ENCODE assay signal across 16 mouse cellular contexts in the genomic region with DNA sequence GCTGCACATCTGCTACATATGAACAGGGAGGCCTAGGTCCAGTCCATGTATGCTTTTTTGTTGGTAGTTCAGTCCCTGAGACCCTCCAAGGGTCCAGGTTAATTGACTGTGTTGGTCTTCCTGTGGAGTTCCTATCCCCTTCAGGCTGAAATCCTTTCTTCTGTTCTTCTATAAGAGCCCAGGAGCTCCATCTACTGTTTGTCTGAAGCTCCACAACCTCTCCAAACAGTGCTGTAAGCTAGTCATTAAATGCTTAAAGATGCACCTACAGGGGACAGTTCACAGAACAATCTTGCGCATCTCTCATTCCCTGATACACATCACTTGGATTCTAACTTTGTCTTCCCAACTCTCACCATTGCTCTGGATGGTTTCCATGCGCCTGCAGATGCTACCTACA. TPM values are rescaled to one million over a fixed set of nuclear protein-coding genes. Genes with fewer than 3 reads are reported as not detected.
DNase-seq lines count a peak whose midpoint lies in the region; ATAC-seq and TF ChIP-seq lines count a peak whose summit lies in the region.
"Had no signal": no experiment of that assay in that cellular context is flagged by ENCODE, and none has a peak within 500 bp of the region (broad histone marks: within the 10 kb centered on the region; RNA-seq: fewer than 3 reads in every experiment).

No protein-coding gene starts in this region.

- no peaks in the 10 kb centered on the region for H3K36me3 ChIP-seq in lung, embryonic 14.5 days (ENCODE audit: insufficient read depth)
- no peaks in the 10 kb centered on the region for H3K36me3 ChIP-seq in stomach, postnatal 0 days (ENCODE audit: control insufficient read depth, insufficient read depth, low read length)
- H3K36me3 ChIP-seq: forebrain, embryonic 15.5 days; heart, embryonic 10.5 days; limb, embryonic 15.5 days; lung, embryonic 15.5 days; neural tube, embryonic 15.5 days had no signal

- H3K9ac ChIP-seq in lung, embryonic 14.5 days: no peak overlapping the region
- no peak overlapping the region for H3K9ac ChIP-seq in stomach, postnatal 0 days (ENCODE audit: low read length)
- H3K9ac ChIP-seq: forebrain, embryonic 15.5 days; limb, embryonic 15.5 days; lung, embryonic 15.5 days; neural tube, embryonic 15.5 days had no signal

- 84% methylated on average over 2 of the region's 2 CpGs for WGBS in lung, embryonic 14.5 days
- WGBS in stomach, postnatal 0 days: 94% methylated on average over 2 of the region's 2 CpGs

- peak; percentile 33 for TF ChIP-seq CTCF in lung, embryonic 14.5 days (IDR thresholded peaks at IDR 0.05; ENCODE audit: low read depth)
- peak; percentile 56 for TF ChIP-seq CTCF in stomach, postnatal 0 days (IDR thresholded peaks at IDR 0.05; ENCODE audit: low read depth)

- DNase-seq in frontal cortex, postnatal 25 days (ENCODE audit: low spot score in 2 of 2): no peak
- DNase-seq in lung, embryonic 14.5 days: peak; percentile 32
- DNase-seq in lung, postnatal 10 days: no peak
- DNase-seq in R1 (ENCODE audit: low read depth, low spot score): peak; percentile 15
- DNase-seq in stomach, postnatal 0 days (ENCODE audit: low spot score): no peak
- no peak for DNase-seq in ovary, postnatal 14 days (ENCODE audit: low spot score)
- DNase-seq: cerebellum, adult 9-10 months; gastrocnemius, postnatal 25 days; thymus, postnatal 25 days had no signal

- ATAC-seq in frontal cortex, adult (ENCODE audit: low TSS enrichment): peak; percentile 90
- ATAC-seq in lung, embryonic 14.5 days (ENCODE audit: insufficient read depth): no peak
- no peak for ATAC-seq in stomach, postnatal 0 days (ENCODE audit: low FRiP score, low TSS enrichment)
- ATAC-seq: forebrain, embryonic 15.5 days; hindbrain, postnatal 0 days had no signal

- H3K27ac ChIP-seq in lung, embryonic 14.5 days (ENCODE audit: low read depth): no peak overlapping the region
- H3K27ac ChIP-seq in stomach, postnatal 0 days (replicated peaks): no peak overlapping the region
- H3K27ac ChIP-seq: forebrain, embryonic 15.5 days; heart, embryonic 10.5 days; hindbrain, postnatal 0 days; limb, embryonic 15.5 days; lung, embryonic 15.5 days; neural tube, embryonic 15.5 days had no signal

- TF ChIP-seq EP300 in stomach, postnatal 0 days (optimal IDR thresholded peaks at IDR 0.05): no peak

- no peaks in the 10 kb centered on the region for H3K4me1 ChIP-seq in lung, embryonic 14.5 days (ENCODE audit: insufficient read depth)
- H3K4me1 ChIP-seq in stomach, postnatal 0 days (replicated peaks; ENCODE audit: control insufficient read depth, insufficient read depth): no peaks in the 10 kb centered on the region
- H3K4me1 ChIP-seq: forebrain, embryonic 15.5 days; heart, embryonic 10.5 days; limb, embryonic 15.5 days; lung, embryonic 15.5 days; neural tube, embryonic 15.5 days had no signal

- no peak overlapping the region for H3K4me2 ChIP-seq in lung, embryonic 14.5 days
- no peak overlapping the region for H3K4me2 ChIP-seq in stomach, postnatal 0 days (replicated peaks; ENCODE audit: low read depth)
- H3K4me2 ChIP-seq: forebrain, embryonic 15.5 days; limb, embryonic 15.5 days; lung, embryonic 15.5 days; neural tube, embryonic 15.5 days had no signal

- no peaks in the 10 kb centered on the region for H3K9me3 ChIP-seq in lung, embryonic 14.5 days (ENCODE audit: low read depth, low read length)
- H3K9me3 ChIP-seq in stomach, postnatal 0 days (ENCODE audit: control insufficient read depth, low read length): no peaks in the 10 kb centered on the region
- H3K9me3 ChIP-seq: forebrain, embryonic 15.5 days; heart, embryonic 10.5 days; limb, embryonic 15.5 days; lung, embryonic 15.5 days; neural tube, embryonic 15.5 days had no signal

- H3K27me3 ChIP-seq in lung, embryonic 14.5 days (ENCODE audit: insufficient read depth, low read length): no peaks in the 10 kb centered on the region
- H3K27me3 ChIP-seq in stomach, postnatal 0 days (ENCODE audit: control insufficient read depth, insufficient read depth, low read length): no peaks in the 10 kb centered on the region
- H3K27me3 ChIP-seq: forebrain, embryonic 15.5 days; limb, embryonic 15.5 days; lung, embryonic 15.5 days; neural tube, embryonic 15.5 days had no signal

- no peak overlapping the region for H3K4me3 ChIP-seq in lung, embryonic 14.5 days (ENCODE audit: low read depth, low read length)
- no peak overlapping the region for H3K4me3 ChIP-seq in stomach, postnatal 0 days (ENCODE audit: low read depth, low read length)
- H3K4me3 ChIP-seq: forebrain, embryonic 15.5 days; heart, embryonic 10.5 days; limb, embryonic 15.5 days; lung, embryonic 15.5 days; neural tube, embryonic 15.5 days had no signal

RNA-seq across cellular contexts. Expression of a gene that starts 7.8 kb away (rescaled TPM):
- not detected in 2 replicates for polyA plus RNA-seq in lung, embryonic 14.5 days (2014; fragmentation: Nextera tagmentation; extraction: Ambion mirVana)
- not detected in 2 replicates for polyA plus RNA-seq in stomach, postnatal 0 days (2015; fragmentation: Nextera tagmentation; extraction: Ambion mirVana)
- polyA plus RNA-seq: forebrain, embryonic 15.5 days; heart, embryonic 10.5 days; hindbrain, postnatal 0 days; limb, embryonic 15.5 days; lung, embryonic 15.5 days; neural tube, embryonic 15.5 days had no signal

RNA-seq across cellular contexts. Expression of a gene that starts 51.9 kb away (rescaled TPM):
- not detected in 2 replicates for polyA plus RNA-seq in lung, embryonic 14.5 days (2014; fragmentation: Nextera tagmentation; extraction: Ambion mirVana)
- 0.15 TPM in 1 of 2 replicates, not detected in the other for polyA plus RNA-seq in stomach, postnatal 0 days (2015; fragmentation: Nextera tagmentation; extraction: Ambion mirVana)
- polyA plus RNA-seq: forebrain, embryonic 15.5 days; heart, embryonic 10.5 days; lung, embryonic 15.5 days; neural tube, embryonic 15.5 days had no signal

Comparison
In these comparisons a context has a peak if more than half of its experiments do, and no peak if none do; other contexts are left out.
1. DNase-seq: peak in lung, embryonic 14.5 days (single experiment) and R1 (single experiment); none in frontal cortex, postnatal 25 days (0 of 2), lung, postnatal 10 days (single experiment), stomach, postnatal 0 days (single experiment) and ovary, postnatal 14 days (single experiment).